Mouse (Mus musculus) cerebellum, adult (tissue): ENCODE results near the gene Spata32.
A peak's percentile ranks its signal among the peaks of the same experiment; 100 is the strongest.

Source experiments
- ATAC-seq: cut with Nextera tagmentation; 2 replicates; pipeline ENCODE4 v1.9.2; 2017; ENCODE audit warnings: mild to moderate bottlenecking, moderate library complexity, mixed read lengths; ENCODE audit not compliant: insufficient number of reproducible peaks, low FRiP score, low TSS enrichment

Gene Spata32

DNA sequence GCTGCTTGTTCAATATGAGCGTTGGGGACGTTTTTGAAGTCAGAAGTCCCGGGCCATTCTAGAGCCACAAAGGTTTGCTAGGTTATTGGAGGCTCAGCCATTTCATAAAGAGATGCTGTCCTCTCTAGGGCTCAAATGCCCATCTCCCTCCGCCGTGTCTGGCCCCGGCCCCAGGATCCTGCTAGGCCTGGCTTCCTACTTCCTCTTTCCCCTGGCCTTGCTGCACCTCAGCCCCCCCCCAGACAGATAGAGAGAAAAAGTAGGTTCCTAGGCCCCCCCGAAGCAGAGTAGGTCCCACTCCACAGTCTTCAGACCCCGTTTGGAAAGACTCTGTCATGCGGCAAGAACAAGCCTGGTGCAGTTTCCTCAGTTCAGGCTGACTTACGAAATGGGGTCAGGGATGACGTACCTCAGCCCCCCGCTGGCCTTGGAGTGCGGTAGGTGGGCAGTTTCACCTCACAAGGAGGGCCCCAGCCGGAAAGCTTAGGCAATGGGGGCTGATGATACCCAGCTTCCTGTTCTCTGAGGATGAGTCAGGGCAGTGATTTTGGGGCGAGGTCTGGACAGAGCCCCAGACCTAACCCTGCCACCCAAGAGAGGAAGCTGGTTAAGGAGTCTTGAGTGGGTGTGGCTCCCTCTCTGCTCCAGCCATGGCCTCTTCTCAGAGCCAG lies 40.3 kb downstream of the Spata32 start:
- ATAC-seq: no peak

DNA sequence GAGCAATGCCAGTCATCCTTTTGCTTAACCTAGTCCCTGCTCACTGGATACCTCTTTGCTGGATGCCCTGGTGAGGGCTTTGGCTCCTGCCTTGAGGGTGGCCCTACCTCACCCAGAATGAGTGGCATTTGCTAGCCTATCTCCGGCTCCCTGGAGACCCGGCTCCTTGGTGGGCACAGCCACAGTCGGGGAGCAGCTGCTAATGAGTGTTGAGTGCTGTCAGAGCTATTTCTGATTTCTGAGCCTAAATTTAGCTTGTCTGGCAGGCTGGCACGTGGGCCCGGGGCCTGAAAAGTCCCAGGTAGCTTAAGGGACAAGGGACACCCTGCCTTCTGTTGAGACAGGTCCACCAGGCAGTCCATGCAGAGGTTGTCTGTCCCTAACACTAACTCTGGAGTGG lies 41.0 kb downstream of the Spata32 start:
- no peak for ATAC-seq

DNA sequence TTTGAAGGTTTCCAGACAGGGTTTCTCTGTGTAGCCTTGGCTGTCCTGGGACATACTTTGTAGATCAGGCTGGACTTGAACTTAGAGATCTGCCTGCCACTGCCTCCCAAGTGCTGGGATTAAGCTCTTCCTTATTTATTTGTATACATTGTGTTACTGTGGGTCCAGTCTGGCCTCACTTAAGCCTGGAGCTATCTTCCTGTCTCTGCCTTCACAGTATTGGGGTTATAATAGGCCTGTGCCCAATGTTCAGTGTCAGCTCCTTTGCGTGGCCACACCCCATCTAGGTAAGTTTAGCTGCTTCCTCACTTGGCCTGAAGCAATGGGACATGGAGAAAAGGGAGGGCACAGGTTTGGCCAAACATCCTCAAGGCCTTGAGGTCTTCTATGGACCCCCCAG lies 41.7 kb downstream of the Spata32 start:
- ATAC-seq: no peak

DNA sequence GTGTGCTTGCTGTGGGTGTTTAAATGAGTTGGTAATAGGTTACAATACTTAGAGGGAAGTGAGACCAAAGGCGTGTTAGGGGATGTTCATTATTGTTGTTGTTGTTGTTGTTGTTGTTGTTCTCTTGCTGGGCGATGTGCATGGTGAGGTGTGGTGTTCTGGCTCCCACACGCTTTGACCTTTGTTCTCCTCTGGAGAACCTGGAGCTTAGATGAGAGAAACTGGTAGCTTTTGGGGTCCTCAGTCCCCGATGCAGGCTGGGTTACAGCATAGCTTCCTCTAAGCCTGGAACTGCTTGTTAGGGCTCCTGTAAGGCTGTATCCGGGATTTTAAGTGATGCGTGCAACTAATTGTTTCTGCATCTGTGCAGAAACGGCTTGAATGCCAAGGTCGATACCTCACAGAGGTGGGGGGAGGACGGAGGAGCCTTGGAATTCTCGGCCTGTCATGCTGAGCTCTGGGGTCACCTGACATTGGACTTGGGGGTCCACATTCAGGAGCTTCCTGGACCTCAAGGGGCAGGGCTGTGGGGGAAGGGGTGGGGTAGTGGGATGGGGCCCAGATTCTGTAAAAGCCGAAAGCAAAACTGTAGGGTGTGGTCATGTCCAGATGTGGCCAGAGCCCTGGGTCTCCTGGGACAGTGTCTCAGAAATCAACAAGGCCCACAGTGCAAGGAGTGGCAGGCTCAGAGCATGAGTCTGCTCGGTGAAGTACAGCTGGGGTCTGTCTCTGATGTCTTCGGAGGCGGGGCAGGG lies 42.4 kb downstream of the Spata32 start:
- ATAC-seq: no peak

DNA sequence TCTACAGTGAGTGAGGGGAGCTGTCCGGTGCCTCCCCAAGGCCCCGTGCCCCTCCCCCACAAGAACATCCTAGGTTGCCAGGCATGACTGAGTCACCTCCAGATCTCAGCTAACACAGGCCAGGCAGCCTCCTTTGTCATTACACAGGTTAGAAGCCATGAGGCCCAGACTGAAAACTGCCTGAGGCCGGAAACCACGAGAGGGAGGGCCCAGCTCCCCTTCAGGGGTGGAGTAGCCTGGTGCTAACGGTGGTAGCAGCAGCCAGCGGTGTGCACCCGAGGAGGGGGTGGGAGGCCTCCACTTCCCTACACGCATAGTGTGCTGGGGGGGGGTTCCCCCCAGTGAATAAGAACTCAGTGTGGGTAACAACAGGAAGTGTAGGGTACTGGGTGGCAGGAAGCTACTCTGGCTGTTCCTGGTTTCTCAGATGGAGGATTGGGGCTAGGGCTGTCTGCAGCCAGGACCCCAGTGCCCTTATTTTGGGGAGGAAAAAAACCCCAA lies 43.3 kb downstream of the Spata32 start:
- ATAC-seq: no peak

DNA sequence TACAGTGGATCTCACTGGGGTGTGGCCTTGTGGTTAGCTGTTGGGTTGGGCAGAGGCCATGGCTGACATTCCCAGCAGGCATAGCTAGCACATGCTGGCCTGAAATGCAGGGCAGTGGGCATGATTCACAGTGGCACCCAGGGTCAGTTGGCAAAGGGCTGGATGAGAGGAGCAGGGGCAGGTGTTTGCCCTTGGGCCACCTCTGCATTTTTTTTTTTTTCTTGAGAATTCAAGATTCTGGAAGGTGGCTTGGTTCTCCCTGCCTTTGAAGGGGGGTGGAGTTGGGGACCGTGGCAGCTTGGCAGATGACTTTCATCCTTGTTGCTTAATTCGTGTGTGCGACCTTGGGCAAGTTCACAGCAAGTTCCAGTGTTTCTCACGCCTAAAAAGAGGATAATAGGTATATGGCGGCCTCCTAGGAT lies 43.8 kb downstream of the Spata32 start:
- no peak for ATAC-seq

DNA sequence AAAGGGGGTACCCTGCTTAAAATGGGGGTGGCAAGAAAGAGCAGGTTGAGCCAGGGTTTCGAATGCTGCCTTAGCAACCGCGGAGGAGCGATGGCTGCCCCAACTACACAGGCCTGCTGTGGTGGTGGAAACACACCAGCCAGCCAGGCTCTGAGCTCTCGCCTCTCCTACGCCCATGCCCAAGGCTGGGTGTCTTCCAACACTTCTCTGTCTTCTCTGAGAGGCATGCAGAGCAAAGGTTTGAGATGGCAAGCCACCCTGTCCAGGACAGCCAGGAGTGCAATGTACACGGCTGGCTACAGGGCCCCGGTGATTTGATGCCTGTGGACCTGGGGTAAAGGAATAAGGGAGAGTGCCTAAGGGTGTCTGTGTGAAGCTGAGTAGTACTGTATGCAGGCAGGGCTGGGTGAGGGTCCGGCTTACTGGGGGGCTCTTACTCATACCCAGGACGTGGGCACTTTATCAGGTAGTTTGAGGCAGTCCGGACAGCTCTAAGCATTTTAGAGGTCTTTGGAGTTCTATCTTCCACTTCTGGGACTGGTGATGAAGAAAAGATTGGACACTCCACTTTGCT lies 44.4 kb downstream of the Spata32 start:
- no peak for ATAC-seq

DNA sequence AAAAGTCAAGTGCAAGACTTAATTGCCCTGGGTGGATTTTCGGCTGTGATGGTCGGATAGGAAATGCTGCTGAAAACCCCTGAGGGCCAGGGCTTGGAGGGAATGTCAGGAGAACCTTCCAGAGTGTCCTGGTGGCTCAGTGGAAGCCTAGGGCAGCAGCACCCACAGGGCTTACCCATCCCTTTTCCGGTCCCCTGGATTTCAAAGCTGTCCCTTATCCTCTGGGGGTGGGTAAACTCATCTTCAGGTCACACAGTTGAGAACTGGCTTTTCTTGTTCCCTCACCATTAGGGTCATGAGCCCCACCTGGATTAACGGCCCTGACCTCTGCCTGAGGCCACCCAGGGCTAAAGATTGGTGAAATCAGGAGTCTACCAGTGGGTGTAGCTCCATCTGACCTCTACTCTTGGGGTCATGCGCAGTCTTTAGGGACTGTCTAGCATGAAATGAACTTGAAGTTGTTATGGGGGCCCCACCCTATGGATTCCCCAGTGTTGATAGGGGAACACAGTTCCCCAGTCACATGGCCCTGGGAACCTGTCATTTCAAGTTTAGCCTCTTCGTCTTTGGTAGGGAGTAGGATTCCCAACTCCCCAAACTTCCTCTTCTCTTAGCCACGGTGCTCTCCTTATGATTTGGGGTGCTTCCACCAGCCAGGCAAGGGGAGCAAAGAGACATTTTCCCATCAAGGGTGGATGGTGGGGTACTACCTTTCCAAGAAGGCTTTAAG lies 45.0 kb downstream of the Spata32 start:
- ATAC-seq: no peak

DNA sequence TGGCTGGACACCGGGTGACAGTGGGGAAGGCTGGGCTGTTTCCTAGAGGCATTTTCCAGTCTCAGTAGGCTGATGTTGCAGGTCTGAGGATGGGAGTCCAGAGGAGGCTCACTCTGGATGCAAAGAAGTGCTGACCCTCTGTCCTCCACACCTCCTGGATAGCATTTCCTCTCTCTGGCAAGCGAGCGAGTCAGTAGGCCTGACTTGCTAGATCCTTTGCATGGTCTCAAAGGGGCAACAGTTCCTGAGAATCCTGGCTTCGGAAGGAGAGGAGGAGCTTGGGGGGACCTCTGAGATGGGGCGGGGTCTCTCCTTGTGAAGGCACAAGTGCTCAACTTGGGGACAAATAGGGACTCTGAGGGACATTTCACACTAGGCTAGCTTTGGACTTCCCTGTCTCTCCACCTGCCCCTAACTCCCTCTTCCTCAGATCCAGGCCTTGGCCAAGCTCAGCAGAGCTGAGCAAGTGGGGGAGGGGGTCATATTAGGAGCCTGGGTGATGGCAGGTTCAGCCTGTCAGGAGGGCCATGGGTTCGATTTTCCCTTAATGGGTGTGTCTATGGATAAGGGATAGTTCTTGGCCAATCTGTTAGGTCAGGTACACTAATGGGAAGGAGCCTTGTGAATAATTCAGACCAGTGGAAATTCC lies 45.7 kb downstream of the Spata32 start:
- ATAC-seq: no peak

DNA sequence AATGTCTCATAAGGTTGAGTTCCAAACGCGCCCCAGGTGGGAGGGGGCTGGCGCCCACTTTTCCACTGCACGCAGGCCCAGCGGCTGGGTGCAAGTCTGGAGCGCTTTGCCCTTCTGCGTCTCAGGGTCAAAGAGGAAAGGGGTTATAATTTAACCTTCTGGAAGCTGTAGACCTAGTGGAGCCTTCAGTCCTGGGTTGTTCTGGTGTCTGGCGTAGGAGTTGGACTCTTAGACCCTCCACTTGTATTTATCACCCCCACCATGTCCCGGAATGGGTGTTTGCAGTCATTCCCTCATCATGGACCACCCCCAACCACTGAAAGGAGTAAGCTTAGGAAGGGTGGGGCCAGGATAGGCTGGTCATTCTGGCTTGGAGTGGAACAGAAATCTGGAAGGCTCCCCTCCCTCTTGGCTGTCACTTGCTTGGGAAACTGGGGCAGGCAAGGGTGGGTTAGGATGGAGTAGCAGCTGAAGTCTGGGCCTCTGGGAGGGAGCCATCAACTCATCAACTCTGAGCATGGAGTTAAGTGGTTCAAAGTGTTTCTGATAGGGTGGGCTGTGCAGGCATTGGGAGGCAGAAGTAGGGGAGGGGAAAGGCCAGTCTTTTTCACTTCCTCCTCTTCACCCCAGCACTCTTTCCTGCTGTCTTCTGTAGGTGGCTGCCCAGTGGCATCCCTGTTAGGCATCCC lies 46.4 kb downstream of the Spata32 start:
- ATAC-seq: no peak

DNA sequence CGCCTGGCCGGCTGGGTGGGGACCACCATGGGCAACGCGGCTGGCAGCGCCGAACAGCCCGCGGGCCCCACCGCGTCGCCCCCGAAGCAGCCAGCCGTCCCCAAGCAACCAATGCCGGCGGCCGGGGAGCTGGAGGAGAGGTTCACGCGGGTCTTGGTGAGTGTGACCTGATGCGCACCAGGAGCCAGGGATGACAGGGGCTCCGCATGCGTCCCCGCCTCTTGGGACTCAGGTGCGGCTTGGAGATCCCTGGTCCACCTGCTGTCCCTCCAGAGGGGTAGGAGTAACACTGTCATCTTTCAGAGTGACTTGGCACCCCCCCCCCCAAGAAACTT lies 47.0 kb downstream of the Spata32 start:
- ATAC-seq: no peak

DNA sequence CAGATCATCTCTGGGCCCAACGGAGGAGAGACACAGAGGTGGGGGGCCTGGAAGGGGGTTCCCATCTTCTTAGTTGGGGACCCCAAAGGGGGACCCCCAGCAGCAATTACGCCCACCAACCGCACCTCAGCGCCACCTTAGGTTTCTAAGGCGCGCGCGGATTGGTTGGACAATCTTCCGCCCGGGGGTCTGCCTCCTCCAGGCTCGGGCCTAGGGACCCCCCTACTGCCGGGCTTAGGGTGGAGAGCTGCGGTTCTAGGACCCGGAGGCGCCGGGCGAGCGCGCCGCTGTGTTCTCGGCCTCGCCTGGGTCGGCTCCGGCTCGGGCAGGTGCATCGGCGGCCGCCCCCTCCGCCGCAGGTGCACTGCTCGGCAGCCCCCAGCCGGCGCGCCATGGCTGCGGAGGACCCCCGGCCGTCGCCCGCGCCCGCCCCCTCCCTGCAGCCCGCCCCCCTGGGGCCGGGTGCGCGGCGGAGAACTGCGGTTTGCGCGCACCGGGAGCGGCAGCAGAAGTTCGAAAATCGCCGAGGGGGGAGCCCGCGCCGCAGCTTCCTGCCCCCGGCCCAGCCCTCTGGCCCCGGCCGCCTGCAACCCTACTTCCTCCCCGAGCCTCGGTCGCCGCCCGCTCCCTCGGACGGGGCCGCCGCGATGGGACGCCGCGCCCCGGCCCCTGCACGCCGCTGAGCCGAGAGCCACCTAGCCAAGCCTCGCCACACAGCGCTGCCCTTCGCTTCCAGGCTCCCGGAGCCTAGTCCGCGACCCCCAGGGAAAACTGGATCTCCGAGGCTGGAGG lies 47.5 kb downstream of the Spata32 start, which contains the start of gene Fmnl1:
Fmnl1 (plus strand) TSS at position 614 of the 792 bp plus-strand sequence.
- 0 out of 2 replicates have a peak, but pooled peaks have one; percentile 32 for ATAC-seq

DNA sequence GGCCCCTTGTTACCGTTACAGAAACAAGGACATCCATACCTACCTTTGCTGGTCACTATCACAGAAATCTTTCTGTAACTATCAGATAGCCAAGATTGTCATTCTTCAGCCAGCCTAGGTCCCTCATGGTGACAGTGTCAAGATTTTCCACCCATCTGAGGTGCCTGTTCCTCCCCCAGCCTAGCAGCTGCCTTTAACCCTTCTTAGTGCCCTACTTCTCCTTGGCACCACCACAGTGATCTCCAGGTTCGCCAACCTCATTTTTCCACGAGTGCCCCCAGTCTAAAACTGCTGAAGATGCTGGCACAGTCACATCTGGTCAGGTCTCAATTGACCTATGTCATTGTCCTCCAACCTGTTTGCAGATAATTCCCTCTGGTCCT lies 48.1 kb downstream of the Spata32 start:
- ATAC-seq: no peak

DNA sequence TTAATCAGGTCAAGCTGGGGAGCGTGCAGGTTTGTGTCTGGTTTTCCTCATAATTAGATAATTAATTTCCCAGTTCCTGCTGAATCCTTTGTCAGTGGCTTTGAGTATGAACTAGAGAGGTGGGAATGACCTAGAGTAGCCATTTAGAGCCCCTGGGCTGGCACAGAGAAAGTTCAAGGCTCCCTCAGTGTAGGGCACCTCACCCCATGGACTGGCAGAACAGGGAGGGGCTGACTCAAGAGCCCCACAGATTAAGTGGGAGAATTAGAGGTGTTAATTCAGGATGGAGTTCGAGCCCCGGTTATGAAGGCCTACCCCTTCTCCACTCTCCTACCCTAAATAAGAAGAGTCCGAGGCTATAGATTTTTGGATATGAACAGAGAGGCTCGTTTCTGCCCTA lies 48.6 kb downstream of the Spata32 start:
- ATAC-seq: no peak

DNA sequence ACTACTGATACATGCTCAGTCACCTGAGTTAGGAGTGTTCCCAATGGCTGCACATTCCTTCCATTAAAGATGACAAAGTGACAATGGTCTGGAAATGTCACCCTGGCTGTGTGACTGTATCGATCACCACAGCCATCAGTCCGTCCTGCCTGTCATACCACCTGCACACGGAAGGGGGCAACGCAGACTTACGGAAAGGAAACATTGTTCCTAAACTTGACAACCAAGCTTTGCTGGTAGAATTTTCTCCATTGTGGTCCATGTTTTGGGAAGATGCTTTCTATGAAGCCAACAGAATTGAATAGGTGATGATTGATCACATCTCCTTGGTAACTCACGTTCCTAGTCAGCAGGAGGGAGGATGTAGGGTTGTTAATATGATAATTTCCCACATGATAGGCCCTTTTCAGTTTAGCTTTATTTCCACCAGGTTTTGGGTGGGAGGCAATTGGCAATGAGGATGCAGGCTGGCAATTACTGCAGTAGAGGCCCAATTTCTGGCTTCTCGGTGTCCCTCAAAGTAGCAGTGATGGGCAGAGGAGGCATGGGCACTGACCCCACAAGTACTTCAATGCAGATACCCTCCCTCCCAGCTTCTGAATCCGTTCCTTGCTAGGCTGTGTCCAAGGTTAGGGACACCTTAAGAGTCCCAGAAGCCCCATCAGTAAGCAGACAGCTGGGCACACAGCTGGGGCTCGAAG lies 49.4 kb downstream of the Spata32 start:
- no peak; the same call in 1 of the 2 replicates for ATAC-seq

DNA sequence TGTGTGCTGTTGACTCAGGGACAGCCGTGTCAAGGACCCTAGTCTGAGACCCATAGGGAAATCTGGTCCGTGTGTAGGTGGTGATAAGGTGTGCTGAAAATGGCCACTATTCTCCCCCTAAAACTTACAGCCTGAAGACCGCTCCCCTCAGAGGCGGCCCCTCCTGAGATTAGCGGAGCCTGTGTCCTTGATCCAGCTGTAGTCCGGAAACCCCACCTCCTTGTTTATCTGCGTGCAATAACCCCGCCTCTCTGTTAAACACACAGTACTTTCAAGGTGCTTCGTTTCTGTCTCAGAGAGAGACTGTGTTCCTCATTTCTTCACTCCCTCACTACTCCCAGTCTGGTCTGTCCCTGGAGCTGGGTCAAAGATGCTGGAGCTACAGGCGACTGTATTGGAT lies 53.8 kb downstream of the Spata32 start:
- no peak for ATAC-seq

DNA sequence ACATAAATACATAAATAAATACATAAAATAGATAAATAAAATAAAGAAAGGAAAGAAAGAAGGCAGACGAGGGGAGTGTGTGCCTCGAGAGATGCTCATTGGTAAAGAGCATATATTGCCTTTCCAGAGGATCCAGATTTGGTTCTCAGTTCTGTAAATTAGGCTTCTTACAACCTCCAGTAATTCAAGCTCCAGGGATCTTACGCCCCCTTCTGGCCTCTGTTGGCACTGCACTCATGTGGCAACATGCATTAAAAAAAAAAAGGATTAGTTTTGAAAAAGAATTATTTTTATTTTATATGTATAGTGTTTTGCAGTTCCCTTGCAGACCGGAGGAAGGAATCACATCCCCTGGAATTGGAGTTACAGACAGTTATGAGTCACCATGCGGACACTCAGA lies 56.1 kb downstream of the Spata32 start:
- ATAC-seq: no peak

DNA sequence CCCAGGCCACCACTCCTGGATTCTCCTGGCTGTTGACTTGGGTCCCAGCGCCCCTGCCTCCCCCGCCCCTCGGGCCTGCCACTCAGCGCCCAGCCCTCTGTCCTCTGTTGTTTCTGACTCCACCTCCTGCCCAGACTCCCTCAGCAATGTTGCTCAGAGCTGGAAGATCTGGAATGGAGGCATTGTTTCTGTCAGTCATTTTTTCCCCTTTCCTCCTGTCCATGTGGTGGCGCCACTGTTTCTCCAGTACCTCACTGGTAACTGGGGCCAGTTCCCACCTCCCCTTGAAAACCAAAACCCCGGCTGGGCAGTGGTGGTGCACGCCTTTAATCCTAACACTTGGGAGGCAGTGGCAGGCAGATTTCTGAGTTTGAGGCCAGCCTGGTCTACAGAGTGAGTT lies 56.8 kb downstream of the Spata32 start:
- ATAC-seq: no peak
